In genomic region chr1:136047432-136047831, GRCm38 (mm10) we compare ENCODE assay signal across 9 mouse cellular contexts. TPM values are rescaled to one million over a fixed set of nuclear protein-coding genes. Genes with fewer than 3 reads are reported as not detected.
DNase-seq lines count a peak whose midpoint lies in the region; ATAC-seq and TF ChIP-seq lines count a peak whose summit lies in the region.
"Had no signal": no experiment of that assay in that cellular context is flagged by ENCODE, and none has a peak within 500 bp of the region (broad histone marks: within the 10 kb centered on the region; RNA-seq: fewer than 3 reads in every experiment).

No protein-coding gene starts in this region.

- peaks cover 6% of the 10 kb centered on the region for H3K27me3 ChIP-seq in heart, adult 2 months (ENCODE audit: control insufficient read depth, insufficient read depth, low read length)
- H3K27me3 ChIP-seq in MEL (ENCODE audit: control insufficient read depth in 1 of 2, insufficient read depth in 2 of 2, low read length in 2 of 2) = no peaks in the 10 kb centered on the region
- H3K27me3 ChIP-seq in heart, embryonic 11.5 days (ENCODE audit: control insufficient read depth, insufficient read depth, low read length) = peaks cover 39% of the 10 kb centered on the region

- TF ChIP-seq POLR2A in heart, adult 2 months (IDR thresholded peaks at IDR 0.05; ENCODE audit: insufficient read depth, low read depth, low read length) = no peak
- TF ChIP-seq POLR2A in MEL (IDR thresholded peaks at IDR 0.05; ENCODE audit: control insufficient read depth in 1 of 2, insufficient read depth in 1 of 2, low read depth in 1 of 2, low read length in 2 of 2, poor library complexity in 1 of 2) = no peak

- no peak for TF ChIP-seq EP300 in heart, adult 2 months (IDR thresholded peaks at IDR 0.05; ENCODE audit: insufficient read depth, low read depth, low read length)
- TF ChIP-seq EP300 in MEL (IDR thresholded peaks at IDR 0.05; ENCODE audit: low read depth in 1 of 2, low read length in 2 of 2) = no peak

- no peak overlapping the region for H3K9ac ChIP-seq in heart, adult 2 months (ENCODE audit: low read depth, low read length)
- H3K9ac ChIP-seq in MEL (ENCODE audit: control insufficient read depth, low read depth, low read length, poor library complexity, severe bottlenecking) = no peak overlapping the region
- no peak overlapping the region for H3K9ac ChIP-seq in heart, embryonic 11.5 days (ENCODE audit: low read depth, low read length)

- TF ChIP-seq RAD21 in MEL (IDR thresholded peaks at IDR 0.05; ENCODE audit: low read depth, low read length) = peak; percentile 45

- no peak overlapping the region for H3K4me2 ChIP-seq in heart, embryonic 11.5 days

- TF ChIP-seq CTCF in heart, adult 2 months (IDR thresholded peaks at IDR 0.05) = peak; percentile 55
- TF ChIP-seq CTCF in MEL (IDR thresholded peaks at IDR 0.05 in 2 of 3, conservative IDR thresholded peaks at IDR 0.05 in 1 of 3; ENCODE audit: control insufficient read depth in 1 of 3, insufficient read depth in 1 of 3, low read depth in 2 of 3, low read length in 3 of 3, poor library complexity in 1 of 3, severe bottlenecking in 1 of 3) = peak; percentile 43 to 58 (median 50)

- no peaks in the 10 kb centered on the region for H3K36me3 ChIP-seq in heart, adult 2 months (ENCODE audit: control insufficient read depth, insufficient read depth, low read length)
- H3K36me3 ChIP-seq in MEL (ENCODE audit: control insufficient read depth in 1 of 2, insufficient read depth in 2 of 2, low read length in 2 of 2) = peaks cover 0 to 12% of the 10 kb centered on the region in 2 experiments; a peak in 2 of 4 replicates
- H3K36me3 ChIP-seq in heart, embryonic 11.5 days (ENCODE audit: control insufficient read depth, insufficient read depth, low read length) = no peaks in the 10 kb centered on the region

- intact Hi-C loops in heart, adult 2 months (cut with DNase I) = loop anchor here (5.0 kb wide), 1 partner anchor 120 kb away; no protein-coding TSS in a partner anchor

- no peaks in the 10 kb centered on the region for H3K79me2 ChIP-seq in heart, adult 2 months (replicated peaks; ENCODE audit: control insufficient read depth, insufficient read depth, low read length)
- H3K79me2 ChIP-seq in MEL (ENCODE audit: control insufficient read depth, insufficient read depth, low read length, poor library complexity) = no peaks in the 10 kb centered on the region

- ATAC-seq in heart, embryonic 11.5 days (replicated peaks; ENCODE audit: insufficient number of reproducible peaks, low FRiP score, low TSS enrichment) = no peak

- DNase-seq in heart, adult 2 months = no peak
- DNase-seq in heart, adult 9 months (ENCODE audit: low spot score in 2 of 2) = no peak
- DNase-seq in 3T3-L1 (ENCODE audit: low read depth, low spot score) (peak; percentile 56), MEL (ENCODE audit: low read depth, low spot score) (peak; percentile 56)
- peak; percentile 30 for DNase-seq in forelimb bud, embryonic 11.5 days (ENCODE audit: low read depth, low spot score)
- DNase-seq in Muller cell, postnatal 12 days (ENCODE audit: inconsistent ontology term) = no peak
- no peak for DNase-seq in layer of hippocampus, adult 9-10 months (ENCODE audit: low spot score)

- no peaks in the 10 kb centered on the region for H3K4me1 ChIP-seq in heart, adult 2 months (ENCODE audit: control insufficient read depth, insufficient read depth, low read length)
- peaks cover 2 to 13% of the 10 kb centered on the region in 2 experiments; a peak in 3 of 4 replicates for H3K4me1 ChIP-seq in MEL (ENCODE audit: control insufficient read depth in 1 of 2, insufficient read depth in 2 of 2, low read length in 2 of 2)
- peaks cover 16% of the 10 kb centered on the region for H3K4me1 ChIP-seq in heart, embryonic 11.5 days (ENCODE audit: control insufficient read depth, insufficient read depth, low read length)

- H3K27ac ChIP-seq in heart, adult 2 months = no peak overlapping the region
- H3K27ac ChIP-seq in MEL (ENCODE audit: control insufficient read depth, low read depth, low read length) = no peak overlapping the region
- H3K27ac ChIP-seq in heart, embryonic 11.5 days (ENCODE audit: low read depth, low read length) = no peak overlapping the region

- H3K4me3 ChIP-seq in heart, adult 2 months = no peak overlapping the region
- H3K4me3 ChIP-seq in MEL (ENCODE audit: control insufficient read depth in 1 of 2, insufficient read depth in 1 of 2, low read depth in 2 of 2, low read length in 2 of 2) = no peak overlapping the region
- no peak overlapping the region for H3K4me3 ChIP-seq in heart, embryonic 11.5 days (ENCODE audit: low read depth, low read length)

- 12% methylated on average over 2 of the region's 2 CpGs for WGBS in heart, adult 2 months
- 3% methylated on average over 2 of the region's 2 CpGs for WGBS in heart, embryonic 11.5 days (ENCODE audit: insufficient replicate concordance)

- H3K9me3 ChIP-seq in MEL (replicated peaks; ENCODE audit: insufficient read depth, low read length) = no peaks in the 10 kb centered on the region
- H3K9me3 ChIP-seq in heart, embryonic 11.5 days (replicated peaks; ENCODE audit: control insufficient read depth, low read length) = no peaks in the 10 kb centered on the region

TF ChIP-seq in MEL, 35 proteins besides CTCF, POLR2A, EP300 and RAD21:
- TF ChIP-seq ZMIZ1 (IDR thresholded peaks at IDR 0.05; ENCODE audit: low read depth, low read length) = no peak
- TF ChIP-seq ZNF384 (IDR thresholded peaks at IDR 0.05; ENCODE audit: low read depth, low read length) = no peak
- no peak for TF ChIP-seq POLR2AphosphoS2 (IDR thresholded peaks at IDR 0.05; ENCODE audit: low read length)
- peak; percentile 31 for TF ChIP-seq ZC3H11A (IDR thresholded peaks at IDR 0.05; ENCODE audit: low read depth, low read length)
- TF ChIP-seq SMC3 (IDR thresholded peaks at IDR 0.05; ENCODE audit: low read depth, low read length) = peak; percentile 50

RNA-seq across cellular contexts. Expression of gene Ascl5, which starts 3.2 kb away (rescaled TPM):
- not detected for total RNA-seq in heart, adult 2 months (2021)
- not detected in 2 replicates for polyA plus RNA-seq in heart, adult 2 months (2012; rRNA removed)
- total RNA-seq in MEL (2012; rRNA removed) = not detected in 2 replicates
- not detected for polyA plus RNA-seq in MEL (2012; ENCODE audit: insufficient read depth in 1 of 2, insufficient read length in 2 of 2, low read depth in 1 of 2, low replicate concordance in 2 of 2, missing spikeins in 1 of 2)
- polyA plus RNA-seq in heart, embryonic 11.5 days (2014; fragmentation: Nextera tagmentation; extraction: Ambion mirVana) = 0.44 TPM in 1 of 2 replicates, not detected in the other
- polyA plus RNA-seq: neural tube, embryonic 14.5 days had no signal

RNA-seq across cellular contexts. Expression of gene Cacna1s, which starts 5.1 kb away (rescaled TPM):
- total RNA-seq in heart, adult 2 months (2021) = 1 to 10 TPM; 8.0 to 9.1 TPM
- 11.4 and 12.4 TPM in 2 replicates for polyA plus RNA-seq in heart, adult 2 months (2012; rRNA removed)
- not detected in 2 replicates for total RNA-seq in MEL (2012; rRNA removed)
- polyA plus RNA-seq in MEL (2012; ENCODE audit: insufficient read depth in 1 of 2, insufficient read length in 2 of 2, low read depth in 1 of 2, low replicate concordance in 2 of 2, missing spikeins in 1 of 2) = not detected
- 0.69 and 0.79 TPM in 2 replicates for polyA plus RNA-seq in heart, embryonic 11.5 days (2014; fragmentation: Nextera tagmentation; extraction: Ambion mirVana)

RNA-seq across cellular contexts. Expression of gene Tmem9, which starts 39.5 kb away (rescaled TPM):
- 10 to 100 TPM; 11.1 to 13.1 TPM for total RNA-seq in heart, adult 2 months (2021)
- polyA plus RNA-seq in heart, adult 2 months (2012; rRNA removed) = 28.6 and 47.8 TPM in 2 replicates
- total RNA-seq in MEL (2012; rRNA removed) = 35.4 and 52.2 TPM in 2 replicates
- 10 to 100 TPM in 1 of 2 experiments, not detected in 1; 82.9 TPM for polyA plus RNA-seq in MEL (2012; ENCODE audit: insufficient read depth in 1 of 2, insufficient read length in 2 of 2, low read depth in 1 of 2, low replicate concordance in 2 of 2, missing spikeins in 1 of 2)
- 65.0 and 106 TPM in 2 replicates for polyA plus RNA-seq in heart, embryonic 11.5 days (2014; fragmentation: Nextera tagmentation; extraction: Ambion mirVana)

RNA-seq across cellular contexts. Expression of gene Igfn1, which starts 41.3 kb away (rescaled TPM):
- total RNA-seq in heart, adult 2 months (2021) = not detected
- polyA plus RNA-seq in heart, adult 2 months (2012; rRNA removed) = not detected in 2 replicates
- total RNA-seq in MEL (2012; rRNA removed) = 0.15 TPM in 1 of 2 replicates, not detected in the other
- under 1 TPM in 1 of 2 experiments, not detected in 1; 0.14 TPM for polyA plus RNA-seq in MEL (2012; ENCODE audit: insufficient read depth in 1 of 2, insufficient read length in 2 of 2, low read depth in 1 of 2, low replicate concordance in 2 of 2, missing spikeins in 1 of 2)
- polyA plus RNA-seq in heart, embryonic 11.5 days (2014; fragmentation: Nextera tagmentation; extraction: Ambion mirVana) = 0.04 TPM in 1 of 2 replicates, not detected in the other

Comparison
In these comparisons a context has a peak if more than half of its experiments do, and no peak if none do; other contexts are left out.
1. DNase-seq: peak in 3T3-L1 (single experiment), MEL (single experiment) and forelimb bud, embryonic 11.5 days (single experiment); none in heart, adult 2 months (0 of 2), heart, adult 9 months (0 of 2), Muller cell, postnatal 12 days (single experiment) and layer of hippocampus, adult 9-10 months (single experiment).